Mouse (Mus musculus): Measurements from ENCODE around the gene Cetn4.

The Cetn4 gene

DNA sequence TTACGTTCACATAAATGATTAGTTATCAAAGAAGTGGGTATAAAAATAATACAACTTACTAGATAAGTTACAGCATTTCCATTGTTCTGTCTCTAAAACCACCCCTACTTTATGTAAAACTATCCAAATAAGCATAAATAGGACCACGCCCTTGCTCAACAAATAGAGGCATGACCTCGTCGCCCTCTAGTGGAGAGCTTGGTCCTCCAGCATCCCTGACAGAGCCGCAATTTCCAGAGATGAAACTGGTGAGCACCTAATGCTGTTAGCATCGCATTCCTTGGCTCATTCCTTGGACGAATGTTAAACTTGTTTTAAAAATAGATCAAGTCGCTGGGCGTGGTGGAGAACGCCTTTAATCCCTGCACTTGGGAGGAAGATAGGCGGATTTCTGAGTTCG lies 9.8 kb downstream of the Cetn4 start:
- DNase-seq (ENCODE audit: low read depth), result peak; percentile 71

DNA sequence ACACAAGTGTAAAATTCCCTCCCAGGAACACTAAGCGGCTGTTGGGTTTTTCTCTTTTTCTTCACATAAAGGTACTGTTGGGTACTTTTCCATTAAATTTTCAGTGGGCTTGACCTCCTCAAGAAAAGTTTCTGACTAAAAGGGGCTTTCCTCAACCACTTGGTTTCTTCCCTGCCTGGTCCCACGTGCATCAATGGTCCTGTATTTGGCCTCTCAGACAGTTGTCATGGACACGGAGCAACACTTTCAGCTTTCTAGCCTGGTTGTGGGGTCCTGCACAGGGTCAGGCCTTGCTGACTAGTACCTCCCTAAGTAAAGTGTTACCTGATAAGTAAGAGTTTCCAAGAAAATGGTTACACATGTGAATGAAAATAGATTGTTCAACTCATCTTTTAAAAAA lies 13.0 kb downstream of the Cetn4 start:
- DNase-seq (ENCODE audit: low read depth), result no peak

DNA sequence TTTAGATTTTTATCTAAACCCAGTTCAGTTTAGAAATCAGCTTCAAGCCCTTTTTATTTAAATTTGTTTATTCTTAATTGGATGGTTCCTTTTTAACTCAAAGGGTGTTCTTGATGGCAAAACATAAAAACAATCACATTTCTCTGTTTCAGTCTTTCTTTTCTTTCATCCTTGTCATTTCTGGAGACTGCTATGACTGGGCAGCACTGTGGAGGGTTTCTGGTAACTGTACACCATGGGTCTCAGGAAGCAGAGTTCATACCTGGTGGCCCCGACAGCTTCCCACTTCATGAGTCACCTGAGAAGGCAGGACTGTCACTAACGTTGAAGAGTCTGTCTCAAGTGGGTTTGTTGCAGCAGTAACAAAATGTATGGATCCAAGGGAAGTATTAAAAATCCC lies 19.9 kb downstream of the Cetn4 start:
- no peak for DNase-seq (ENCODE audit: low read depth)

- DNase-seq (ENCODE audit: low read depth), result no peak
Measured at GRCm38 (mm10) chr3:37291929-37292328, 20.6 kb downstream of the Cetn4 start.

- DNase-seq (ENCODE audit: low read depth), result no peak
Measured at GRCm38 (mm10) chr3:37290881-37291541, 21.5 kb downstream of the Cetn4 start.

DNA sequence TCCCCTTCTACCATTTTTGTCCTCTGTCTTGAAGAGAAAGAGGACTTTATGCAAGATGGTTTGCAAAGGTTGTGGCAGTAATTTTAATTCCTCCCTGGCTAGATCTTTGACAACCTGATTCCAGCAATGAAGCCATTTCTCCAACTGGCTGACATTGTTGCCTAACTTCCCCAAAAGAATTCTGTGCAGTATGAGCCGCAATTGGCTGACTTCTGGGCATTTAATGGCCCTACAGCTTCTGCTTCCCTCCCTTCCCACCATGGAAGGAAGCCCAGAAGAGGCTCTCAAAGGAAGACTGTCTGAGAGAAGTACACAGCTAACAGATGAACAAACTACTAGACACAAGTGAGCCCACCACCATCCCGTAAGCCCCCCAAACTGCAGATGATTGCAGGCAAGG lies 23.3 kb downstream of the Cetn4 start:
- no peak for DNase-seq (ENCODE audit: low read depth)

DNA sequence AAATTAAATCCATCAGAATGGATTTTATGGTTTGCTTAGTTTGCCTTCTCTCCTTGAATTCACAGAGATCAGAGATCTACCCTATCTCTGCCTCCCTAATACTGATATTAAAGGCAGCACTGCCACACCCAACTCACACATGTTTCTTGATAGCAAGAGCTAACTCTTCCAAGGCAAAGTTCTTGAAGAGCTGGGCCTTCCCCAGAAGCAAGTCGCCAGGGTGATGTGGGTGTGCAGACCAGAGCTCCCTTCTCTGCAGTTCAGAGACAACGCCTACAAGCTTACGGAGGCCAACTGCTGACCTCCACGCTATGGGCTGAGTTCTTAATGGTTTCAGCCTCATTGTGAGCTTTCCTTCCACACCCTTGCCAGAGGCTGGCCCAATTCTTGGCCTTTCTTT lies 29.3 kb downstream of the Cetn4 start:
- no peak for DNase-seq (ENCODE audit: low read depth)

- DNase-seq (ENCODE audit: low read depth), result no peak
Measured at GRCm38 (mm10) chr3:37282299-37282922, 30.1 kb downstream of the Cetn4 start.

- peak; percentile 57 for DNase-seq (ENCODE audit: low read depth)
Measured at GRCm38 (mm10) chr3:37280871-37281270, 31.6 kb downstream of the Cetn4 start.

- DNase-seq (ENCODE audit: low read depth), result peak; percentile 8
Measured at GRCm38 (mm10) chr3:37280221-37280620, 32.3 kb downstream of the Cetn4 start.

- no peak for DNase-seq (ENCODE audit: low read depth)
Measured at GRCm38 (mm10) chr3:37274661-37275060, 37.8 kb downstream of the Cetn4 start.

DNA sequence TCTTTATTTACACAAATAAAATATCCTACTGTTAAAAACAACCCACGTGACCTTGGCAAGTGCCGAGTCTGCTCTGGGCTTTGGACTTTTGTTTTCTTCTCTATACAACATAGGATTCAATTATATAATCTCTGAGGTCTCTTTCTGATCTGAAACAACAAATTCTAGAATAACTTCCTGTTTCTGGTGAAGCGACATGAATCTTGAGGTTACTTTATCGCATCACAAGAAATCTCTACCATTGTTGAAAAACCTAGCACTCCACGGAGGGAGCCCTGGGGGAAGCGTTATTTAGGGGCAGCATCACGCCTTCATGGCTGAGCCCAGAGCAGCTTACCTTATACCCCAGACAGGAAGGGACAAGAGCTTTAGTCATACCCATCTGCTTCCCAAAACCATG lies 39.4 kb downstream of the Cetn4 start:
- peak; percentile 4 for DNase-seq (ENCODE audit: low read depth)

GRCm38 (mm10) chr3:37271209-37271608 lies 41.3 kb downstream of the Cetn4 start:
- DNase-seq (ENCODE audit: low read depth), result peak; percentile 63

GRCm38 (mm10) chr3:37269926-37270325 lies 42.6 kb downstream of the Cetn4 start:
- DNase-seq (ENCODE audit: low read depth), result no peak

DNA sequence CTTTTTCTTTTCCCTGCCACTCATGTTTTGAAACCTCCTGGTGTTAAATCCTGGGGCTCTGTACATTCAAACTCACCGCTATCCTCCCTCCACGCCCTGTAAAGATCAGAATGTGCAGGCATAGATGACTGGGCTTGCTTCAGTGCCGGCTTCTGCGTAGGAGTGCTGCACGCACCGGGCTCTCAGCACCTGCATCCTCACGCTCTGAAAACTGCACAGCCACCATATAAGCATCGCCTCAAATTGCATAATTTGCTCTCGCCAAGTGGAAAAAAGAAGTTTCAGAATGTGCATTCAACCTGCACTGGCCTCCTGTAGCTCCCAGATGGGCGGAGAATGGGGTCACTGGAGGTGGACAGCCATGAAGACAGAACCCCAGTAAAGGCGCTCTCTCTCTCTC lies 44.2 kb downstream of the Cetn4 start:
- DNase-seq (ENCODE audit: low read depth), result no peak

DNA sequence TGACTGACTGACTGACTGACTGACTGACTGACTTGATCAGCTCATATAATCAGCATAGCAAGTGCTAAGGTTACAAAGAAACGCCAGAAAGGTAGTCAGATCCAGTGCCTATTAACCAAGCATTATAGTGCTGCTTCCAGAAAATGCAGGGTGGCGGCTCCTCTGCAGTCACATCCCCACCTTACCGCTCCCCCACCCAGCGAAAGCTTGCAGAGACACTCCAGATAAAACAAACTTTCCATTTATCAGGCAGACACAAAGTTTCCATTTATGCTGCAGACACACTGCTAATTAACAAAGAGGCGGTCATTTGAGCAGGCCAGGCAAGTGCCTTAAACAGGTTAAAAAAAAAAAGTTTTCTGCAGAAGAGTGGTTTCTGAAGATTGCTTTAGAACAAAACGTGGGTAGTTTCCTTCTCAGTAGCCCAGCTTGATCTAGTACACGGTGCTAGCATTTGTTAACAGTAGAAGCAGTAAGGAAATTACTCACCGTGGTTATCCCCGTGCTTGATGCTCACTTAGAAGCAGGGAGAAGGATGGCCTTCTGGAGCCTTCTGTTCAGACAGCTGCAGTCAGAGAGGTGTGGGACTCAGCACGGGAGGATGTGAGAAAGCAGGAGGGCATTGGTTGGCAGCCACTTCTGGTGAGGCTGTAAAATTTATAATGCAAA lies 53.0 kb downstream of the Cetn4 start:
- DNase-seq (ENCODE audit: low read depth), result peak; percentile 10

DNA sequence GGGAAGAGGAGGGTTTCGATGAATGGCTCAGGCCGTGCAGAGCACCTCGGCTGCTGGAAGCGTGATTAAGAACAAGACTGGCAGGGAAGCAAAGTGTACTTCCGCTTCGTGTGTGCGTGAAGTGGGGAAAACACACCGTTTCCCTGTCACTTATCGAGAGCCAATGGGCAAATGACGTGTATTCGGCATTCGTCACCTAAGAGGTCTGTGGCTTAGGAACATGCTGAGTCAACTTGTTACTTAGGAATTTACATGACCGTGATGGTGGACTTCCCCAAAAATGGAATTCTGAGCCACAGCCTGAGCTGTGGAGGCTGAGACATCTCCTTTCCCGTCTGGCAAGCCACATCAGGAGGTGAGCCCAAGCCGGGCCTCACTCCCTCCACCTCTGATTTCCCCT lies 54.7 kb downstream of the Cetn4 start:
- no peak for DNase-seq (ENCODE audit: low read depth)
